Comparison of ENCODE assay signal across 7 mouse cellular contexts in the genomic region with DNA sequence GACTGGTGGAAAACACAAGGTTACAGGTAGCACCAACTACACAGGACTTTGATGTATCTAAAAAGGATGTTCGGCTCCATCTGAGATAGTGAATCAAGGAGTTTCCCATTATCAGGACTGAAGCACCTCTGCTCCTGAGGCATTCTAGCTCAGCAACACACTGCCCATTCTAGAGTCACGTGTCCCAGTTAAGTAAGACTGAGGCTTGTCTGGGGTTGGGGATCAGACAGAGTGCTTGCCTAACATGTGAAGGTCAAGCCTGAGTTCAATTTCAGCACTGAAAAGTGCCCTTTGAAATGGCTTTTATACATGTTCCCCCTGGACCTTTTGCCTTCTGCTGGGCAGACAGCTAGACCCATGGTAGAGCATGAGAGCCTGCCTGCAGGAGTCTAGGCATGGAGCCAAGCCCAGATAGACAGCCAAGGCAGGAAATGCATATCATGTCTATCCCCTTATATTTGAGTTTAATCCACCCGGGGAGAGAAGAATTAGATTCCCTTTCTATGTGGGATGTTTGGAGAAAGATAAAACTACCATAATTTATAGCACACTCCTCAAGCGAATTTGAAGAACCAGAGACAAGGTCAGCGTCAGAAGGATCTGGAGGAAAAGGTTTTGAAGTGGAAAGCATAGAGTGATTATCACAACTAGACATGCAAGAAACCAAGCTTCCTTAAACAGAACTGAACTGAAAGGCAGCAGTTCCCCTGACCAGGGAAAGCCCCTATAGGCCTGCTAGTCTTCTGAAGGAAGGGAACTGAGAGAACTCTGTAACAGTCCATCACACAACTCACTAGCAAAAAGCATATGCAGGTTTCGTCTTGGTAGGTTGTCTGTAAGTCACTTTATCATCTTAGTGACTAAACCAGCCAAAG.
DNase-seq lines count a peak whose midpoint lies in the region; ATAC-seq and TF ChIP-seq lines count a peak whose summit lies in the region.

No protein-coding gene starts in this region.

- no peaks in the 10 kb centered on the region for H3K4me1 ChIP-seq in kidney, adult 2 months (ENCODE audit: control insufficient read depth, insufficient read depth, low read length)
- H3K4me1 ChIP-seq in MEL (ENCODE audit: control insufficient read depth in 1 of 2, insufficient read depth in 2 of 2, low read length in 2 of 2), result peaks cover 4% of the 10 kb centered on the region in 2 experiments; a peak in 3 of 4 replicates
- H3K4me1 ChIP-seq in forebrain, postnatal 0 days (ENCODE audit: insufficient read depth), result 0 out of 2 replicates have a peak, but pooled peaks cover under 1% of the 10 kb centered on the region
- no peaks in the 10 kb centered on the region for H3K4me1 ChIP-seq in neural tube, embryonic 15.5 days

- TF ChIP-seq POLR2A in kidney, adult 2 months (IDR thresholded peaks at IDR 0.05; ENCODE audit: low read depth, low read length), result no peak
- TF ChIP-seq POLR2A in MEL (IDR thresholded peaks at IDR 0.05; ENCODE audit: control insufficient read depth in 1 of 2, insufficient read depth in 1 of 2, low read depth in 1 of 2, low read length in 2 of 2, poor library complexity in 1 of 2), result no peak

- TF ChIP-seq CTCF in kidney, adult 2 months (conservative IDR thresholded peaks at IDR 0.05; ENCODE audit: insufficient read depth, insufficient read length, low read depth, low read length), result no peak
- TF ChIP-seq CTCF in MEL (IDR thresholded peaks at IDR 0.05 in 2 of 3, conservative IDR thresholded peaks at IDR 0.05 in 1 of 3; ENCODE audit: control insufficient read depth in 1 of 3, insufficient read depth in 1 of 3, low read depth in 2 of 3, low read length in 3 of 3, poor library complexity in 1 of 3, severe bottlenecking in 1 of 3), result no peak
- TF ChIP-seq CTCF in forebrain, postnatal 0 days (IDR thresholded peaks at IDR 0.05; ENCODE audit: low read depth), result no peak

- no peaks in the 10 kb centered on the region for H3K79me2 ChIP-seq in MEL (ENCODE audit: control insufficient read depth, insufficient read depth, low read length, poor library complexity)

- no peak overlapping the region for H3K4me3 ChIP-seq in kidney, adult 2 months (ENCODE audit: insufficient read depth, low read depth, low read length)
- H3K4me3 ChIP-seq in MEL (ENCODE audit: control insufficient read depth in 1 of 2, insufficient read depth in 1 of 2, low read depth in 2 of 2, low read length in 2 of 2), result peak overlapping the region; percentile 3 to 44; a peak in 1 of 4 replicates
- H3K4me3 ChIP-seq in forebrain, postnatal 0 days (ENCODE audit: low read depth, low read length), result no peak overlapping the region
- H3K4me3 ChIP-seq in neural tube, embryonic 15.5 days (replicated peaks), result no peak overlapping the region

- TF ChIP-seq EP300 in MEL (IDR thresholded peaks at IDR 0.05; ENCODE audit: low read depth in 1 of 2, low read length in 2 of 2), result peak in 1 of 2 experiments; percentile 24; a peak in 1 of 4 replicates

- DNase-seq in kidney, postnatal 10 days, result peak; percentile 52
- no peak for DNase-seq in kidney, adult 2 months
- peak; percentile 87 for DNase-seq in MEL (ENCODE audit: low read depth, low spot score)
- DNase-seq in cerebellum, adult 18-20 months, result peak; percentile 65 to 72
- peak; percentile 18 to 30 for DNase-seq in lung, postnatal 4 days
- DNase-seq in forebrain, postnatal 0 days, result no peak

- H3K27me3 ChIP-seq in kidney, adult 2 months (replicated peaks; ENCODE audit: control insufficient read depth, insufficient read depth, low read length), result no peaks in the 10 kb centered on the region
- no peaks in the 10 kb centered on the region for H3K27me3 ChIP-seq in MEL (ENCODE audit: control insufficient read depth in 1 of 2, insufficient read depth in 2 of 2, low read length in 2 of 2)
- H3K27me3 ChIP-seq in forebrain, postnatal 0 days (ENCODE audit: insufficient read depth, low read length), result no peaks in the 10 kb centered on the region
- no peaks in the 10 kb centered on the region for H3K27me3 ChIP-seq in neural tube, embryonic 15.5 days (replicated peaks)

- no peak overlapping the region for H3K4me2 ChIP-seq in forebrain, postnatal 0 days (ENCODE audit: low read depth)
- H3K4me2 ChIP-seq in neural tube, embryonic 15.5 days, result no peak overlapping the region

- 58% methylated on average over 6 of the region's 6 CpGs for WGBS in kidney, adult 2 months
- WGBS in forebrain, postnatal 0 days, result 75% methylated on average over 6 of the region's 6 CpGs
- WGBS in neural tube, embryonic 15.5 days, result 79% methylated on average over 6 of the region's 6 CpGs

- H3K27ac ChIP-seq in kidney, adult 2 months (ENCODE audit: insufficient read depth, low read depth, low read length), result no peak overlapping the region
- H3K27ac ChIP-seq in MEL (ENCODE audit: control insufficient read depth, low read depth, low read length), result peak overlapping the region; percentile 24
- no peak overlapping the region for H3K27ac ChIP-seq in forebrain, postnatal 0 days (ENCODE audit: low read depth, low read length)
- H3K27ac ChIP-seq in neural tube, embryonic 15.5 days (replicated peaks), result no peak overlapping the region

- no peaks in the 10 kb centered on the region for H3K9me3 ChIP-seq in MEL (replicated peaks; ENCODE audit: insufficient read depth, low read length)
- H3K9me3 ChIP-seq in forebrain, postnatal 0 days (ENCODE audit: low read length), result no peaks in the 10 kb centered on the region
- no peaks in the 10 kb centered on the region for H3K9me3 ChIP-seq in neural tube, embryonic 15.5 days (replicated peaks)

- peak overlapping the region; percentile 26 for H3K9ac ChIP-seq in MEL (ENCODE audit: control insufficient read depth, low read depth, low read length, poor library complexity, severe bottlenecking)
- H3K9ac ChIP-seq in forebrain, postnatal 0 days, result no peak overlapping the region
- H3K9ac ChIP-seq in neural tube, embryonic 15.5 days (replicated peaks), result no peak overlapping the region

- no peaks in the 10 kb centered on the region for H3K36me3 ChIP-seq in kidney, adult 2 months (ENCODE audit: control insufficient read depth, insufficient read depth, low read length)
- H3K36me3 ChIP-seq in MEL (ENCODE audit: control insufficient read depth in 1 of 2, insufficient read depth in 2 of 2, low read length in 2 of 2), result peaks cover 0 to 12% of the 10 kb centered on the region in 2 experiments; a peak in 2 of 4 replicates
- H3K36me3 ChIP-seq in forebrain, postnatal 0 days (ENCODE audit: insufficient read depth), result no peaks in the 10 kb centered on the region
- no peaks in the 10 kb centered on the region for H3K36me3 ChIP-seq in neural tube, embryonic 15.5 days

- no peak for TF ChIP-seq RAD21 in MEL (IDR thresholded peaks at IDR 0.05; ENCODE audit: low read depth, low read length)

- no peak for ATAC-seq in forebrain, postnatal 0 days
- ATAC-seq in neural tube, embryonic 15.5 days (ENCODE audit: low FRiP score), result no peak

TF ChIP-seq in MEL, 35 proteins besides CTCF, POLR2A, EP300 and RAD21:
- TF ChIP-seq CHD1 (IDR thresholded peaks at IDR 0.05; ENCODE audit: low read depth, low read length) (no peak), NELFE (IDR thresholded peaks at IDR 0.05; ENCODE audit: low read depth, low read length) (no peak), CHD2 (IDR thresholded peaks at IDR 0.05; ENCODE audit: low read length) (no peak), GABPA (IDR thresholded peaks at IDR 0.05; ENCODE audit: low read depth, low read length) (no peak), JUND (IDR thresholded peaks at IDR 0.05; ENCODE audit: low read depth, low read length) (no peak), GATA1 (IDR thresholded peaks at IDR 0.05; ENCODE audit: low read depth, low read length) (0 out of 2 replicates have a peak, but pooled peaks have one; percentile 25), TBP (IDR thresholded peaks at IDR 0.05; ENCODE audit: low read depth, low read length) (0 out of 2 replicates have a peak, but pooled peaks have one; percentile 35), SIN3A (IDR thresholded peaks at IDR 0.05; ENCODE audit: low read length) (peak; percentile 28; the same call in 1 of the 2 replicates), BHLHE40 (IDR thresholded peaks at IDR 0.05; ENCODE audit: borderline replicate concordance, low read depth, low read length) (no peak), ZC3H11A (IDR thresholded peaks at IDR 0.05; ENCODE audit: low read depth, low read length) (no peak), MAX (IDR thresholded peaks at IDR 0.05; ENCODE audit: low read length) (0 out of 2 replicates have a peak, but pooled peaks have one; percentile 27), MAZ (IDR thresholded peaks at IDR 0.05; ENCODE audit: low read depth, low read length) (no peak), USF1 (IDR thresholded peaks at IDR 0.05; ENCODE audit: low read depth, low read length) (peak; percentile 64)
TF ChIP-seq in MEL: peak in this region for 5.

Comparison
In these comparisons a context has a peak if more than half of its experiments do, and no peak if none do; other contexts are left out.
1. DNase-seq: peak in kidney, postnatal 10 days (single experiment), MEL (single experiment), cerebellum, adult 18-20 months (2 of 2) and lung, postnatal 4 days (2 of 2); none in kidney, adult 2 months (single experiment) and forebrain, postnatal 0 days (single experiment).
2. H3K4me3 ChIP-seq: peak in MEL (2 of 2); none in kidney, adult 2 months (single experiment), forebrain, postnatal 0 days (single experiment) and neural tube, embryonic 15.5 days (single experiment).